Mouse (Mus musculus) brain, embryonic 14.5 days (tissue): ENCODE measurements around the gene Capn1. TPM values are rescaled to one million over a fixed set of nuclear protein-coding genes. Genes with fewer than 3 reads are reported as not detected.

Experiments
- DNase-seq: peaks from one replicate; pipeline ENCODE4 v3.0.0-alpha.2; 2011; ENCODE audit warnings: low read depth
- CTCF ChIP-seq: fragments of 200-500 bp; IDR thresholded peaks from 2 replicates; pipeline ENCODE4 v1.5.1; 2012; ENCODE audit warnings: inconsistent platforms, mild to moderate bottlenecking, moderate library complexity, borderline replicate concordance; ENCODE audit not compliant: insufficient read depth, insufficient read length; ENCODE audit errors: extremely low read depth
- POLR2A ChIP-seq: fragments of 200-500 bp; IDR thresholded peaks from 2 replicates; pipeline ENCODE4 v1.6.1; 2012; ENCODE audit warnings: mild to moderate bottlenecking, inconsistent platforms, borderline replicate concordance; ENCODE audit not compliant: poor library complexity, insufficient read depth, insufficient read length, severe bottlenecking; ENCODE audit errors: extremely low read depth
- polyA plus RNA-seq: library from polyadenylated mRNA; depleted of rRNA; stranded (reverse); fragments of >200 nt; gene quantifications from 2 replicates; pipeline ENCODE4 v1.2.3, GENCODE M21; 2012

Capn1 gene
- polyA plus RNA-seq, 1 experiment, result 7.6 TPM

DNA sequence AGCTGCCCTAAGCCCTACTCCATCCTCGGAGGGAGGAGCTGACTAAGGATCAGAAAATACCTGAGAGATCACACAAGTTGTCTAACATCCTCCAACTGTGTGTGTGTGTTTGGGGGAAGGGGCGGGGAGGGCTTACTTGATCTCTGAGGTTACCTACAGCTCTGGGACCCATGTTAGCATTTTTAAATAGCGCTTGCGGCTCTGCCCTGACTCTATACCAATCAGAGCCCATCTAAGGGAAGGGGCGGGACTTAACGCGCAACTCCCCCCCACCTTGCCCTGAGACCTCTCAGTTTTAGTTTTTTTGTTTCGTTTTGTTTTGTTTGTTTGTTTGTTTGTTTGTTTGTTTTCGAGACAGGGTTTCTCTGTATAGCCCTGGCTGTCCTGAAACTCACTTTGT is 13.7 kb upstream of the Capn1 start:
- no peak for DNase-seq
- TF ChIP-seq POLR2A, result no peak
- TF ChIP-seq CTCF, result no peak

DNA sequence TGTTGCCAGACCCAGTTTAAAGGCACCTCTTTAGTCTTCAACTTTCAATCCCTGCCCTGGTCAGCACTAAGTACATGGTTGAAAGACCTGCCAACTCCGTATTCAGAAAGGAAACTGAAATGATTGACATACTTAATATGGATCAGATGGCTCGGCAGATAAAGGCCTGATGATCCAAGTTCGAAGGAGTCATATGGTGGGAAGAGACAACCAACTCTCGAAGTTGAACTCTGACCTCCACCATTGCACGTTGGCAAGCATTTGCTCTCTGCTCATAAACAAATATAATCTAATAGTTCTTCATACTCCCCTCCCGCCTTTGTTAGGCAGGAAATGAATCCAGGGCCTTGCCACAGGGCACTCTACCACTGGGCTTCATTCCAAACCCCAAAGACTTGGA is 13.3 kb upstream of the Capn1 start:
- no peak for DNase-seq
- TF ChIP-seq POLR2A (no peak), CTCF (no peak)

DNA sequence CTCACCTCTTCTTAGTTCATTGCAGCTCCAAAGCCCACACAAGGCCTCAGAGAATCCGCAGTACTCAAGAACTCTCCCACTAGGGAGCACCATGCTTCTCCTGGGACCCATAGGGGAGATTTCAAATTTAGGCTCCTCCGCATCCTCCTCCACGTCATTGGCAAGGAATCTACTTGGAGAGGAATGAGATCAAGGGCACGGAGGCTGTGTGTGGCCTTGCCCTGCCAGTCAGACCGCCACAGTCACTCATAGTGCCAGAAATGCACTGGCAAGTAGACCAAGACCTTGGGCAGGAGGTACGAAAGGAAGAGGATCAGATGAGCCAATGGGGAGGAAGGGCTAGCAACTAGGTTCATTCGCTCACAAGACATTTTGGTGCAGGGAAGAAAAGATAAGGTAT is 8.2 kb upstream of the Capn1 start:
- DNase-seq, result no peak
- TF ChIP-seq POLR2A, result no peak
- no peak for TF ChIP-seq CTCF

DNA sequence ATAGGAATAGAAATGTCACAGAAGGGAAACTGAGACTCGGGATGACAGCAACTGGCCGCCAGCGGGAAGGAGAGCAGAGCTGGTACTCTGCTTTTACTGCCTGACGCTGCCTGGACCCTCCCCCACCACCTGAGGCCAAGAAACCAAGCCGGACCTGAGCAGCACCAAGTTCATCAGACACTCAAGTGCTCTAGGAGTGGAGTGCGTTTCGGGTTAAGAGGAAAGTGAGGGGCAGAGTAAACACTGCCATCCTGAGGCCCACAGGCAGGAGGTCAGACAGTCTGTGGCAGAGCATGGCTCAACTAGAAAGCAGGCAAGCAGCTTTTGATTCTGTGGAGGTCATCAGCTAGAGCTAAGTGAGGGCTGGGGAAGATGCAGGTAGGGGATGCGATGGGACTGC is 7.4 kb upstream of the Capn1 start:
- no peak for DNase-seq
- TF ChIP-seq CTCF (no peak), POLR2A (no peak)

DNA sequence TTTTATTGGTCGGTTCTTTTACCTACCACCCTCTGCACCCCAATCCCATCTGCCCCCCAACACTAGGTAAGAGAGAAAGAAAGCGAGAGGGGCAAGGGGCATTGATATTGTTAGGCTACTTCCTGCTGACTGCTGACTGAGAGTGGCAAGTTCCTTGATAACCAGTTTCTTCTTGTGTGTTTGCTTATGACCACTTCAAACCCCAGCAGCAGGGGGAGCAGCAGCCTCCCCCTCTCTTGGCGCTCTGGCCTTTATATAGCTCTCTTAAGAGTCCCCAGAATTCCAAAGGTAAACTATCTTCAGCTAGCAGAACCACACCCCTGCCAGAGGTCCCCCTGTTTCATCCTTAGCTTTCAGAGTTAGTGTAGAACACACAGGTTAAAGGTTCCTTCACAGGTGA is 4.6 kb upstream of the Capn1 start:
- DNase-seq, result no peak
- TF ChIP-seq CTCF (no peak), POLR2A (no peak)

DNA sequence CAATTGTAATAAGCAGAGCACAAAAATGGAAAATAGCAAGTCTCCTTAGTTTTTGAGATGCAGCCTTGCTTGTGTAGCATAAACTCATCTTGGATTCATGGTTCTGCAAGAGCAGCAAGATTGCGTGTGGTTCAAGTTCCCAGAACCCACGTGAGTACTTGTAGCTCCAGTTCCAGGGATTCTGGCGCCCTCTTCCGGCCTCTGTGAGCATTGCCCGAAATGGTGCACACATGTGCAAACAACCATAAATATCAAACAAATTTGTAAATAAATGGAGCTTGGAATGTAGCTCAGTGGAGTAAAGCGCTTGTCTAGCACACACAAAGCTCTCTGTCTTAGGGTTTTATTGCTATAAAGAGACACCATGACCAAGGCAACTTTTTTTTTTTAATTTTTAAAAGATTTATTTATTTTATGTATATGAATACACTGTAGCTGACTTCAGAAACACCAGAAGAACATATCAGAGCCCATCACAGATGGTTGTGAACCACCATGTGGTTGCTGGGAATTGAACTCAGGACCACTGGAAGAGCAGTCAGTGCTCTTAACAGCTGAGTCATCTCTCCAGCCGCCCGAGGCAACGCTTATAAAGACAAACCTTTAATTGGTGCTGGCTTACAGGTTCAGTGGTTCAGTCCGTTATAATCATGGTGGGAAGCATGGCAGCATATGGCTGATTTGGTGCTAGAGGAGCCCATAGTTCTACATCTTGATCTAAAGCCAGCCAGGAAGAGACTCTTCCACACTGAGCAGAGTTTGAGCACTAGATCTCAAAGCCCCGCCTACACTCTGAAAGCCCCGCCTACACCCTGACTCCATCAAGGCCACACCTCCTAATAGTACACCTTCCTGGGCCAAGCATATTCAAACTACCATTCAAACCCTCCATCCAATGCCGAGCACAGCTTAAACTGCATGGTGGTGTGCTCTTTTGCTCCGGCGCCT is 2.7 kb upstream of the Capn1 start:
- TF ChIP-seq POLR2A (no peak), CTCF (peak; percentile 87)
- DNase-seq, result peak; percentile 89

DNA sequence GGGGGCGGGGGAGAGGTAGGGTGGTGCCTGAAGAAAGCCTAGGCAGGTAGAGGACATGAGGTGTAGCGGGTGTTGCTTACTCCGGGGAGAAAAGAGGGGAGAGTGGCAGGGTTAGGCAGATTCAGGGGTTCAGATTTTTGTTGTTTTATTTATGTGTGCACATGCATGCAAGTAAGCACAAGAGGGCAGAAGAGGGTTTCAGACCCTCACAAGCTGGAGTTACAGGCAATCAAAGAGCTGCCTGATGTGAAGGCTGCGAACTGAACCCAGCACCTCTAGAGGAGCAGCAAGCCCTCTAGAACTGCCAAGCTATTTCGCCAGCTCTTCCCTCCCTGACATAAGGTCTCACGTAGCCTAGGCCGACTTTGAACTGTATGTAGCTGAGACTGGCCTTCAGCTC is 835 bp upstream of the Capn1 start:
- TF ChIP-seq CTCF (peak; percentile 23; the same call in 1 of the 2 replicates), POLR2A (no peak)
- peak; percentile 49 for DNase-seq

DNA sequence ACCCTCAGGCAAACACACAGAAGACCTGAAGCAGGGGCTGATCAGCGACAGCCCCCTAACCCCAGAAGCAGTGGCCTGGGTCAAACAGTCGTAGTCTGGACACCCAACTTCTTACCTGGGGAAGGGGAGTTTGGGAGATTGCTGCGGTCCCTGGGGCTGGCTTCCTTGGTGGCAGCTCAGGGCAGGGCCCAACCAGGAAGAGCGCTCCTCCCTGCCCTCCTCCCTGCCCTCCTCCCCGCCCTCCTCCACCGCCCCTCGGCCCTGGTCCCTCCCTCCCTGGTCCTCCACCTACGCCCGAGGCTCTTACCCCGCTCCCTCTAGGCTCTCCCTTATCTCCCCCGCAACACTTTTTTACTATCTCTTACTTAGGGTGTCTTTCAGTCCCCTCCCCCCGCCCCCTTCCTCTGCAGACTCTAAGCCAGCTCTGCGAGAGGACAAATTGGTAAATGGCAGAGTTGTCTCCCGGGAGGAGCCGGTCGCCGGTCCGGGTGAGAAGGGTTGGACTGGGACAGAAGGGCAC is 646 bp downstream of the Capn1 start:
- TF ChIP-seq CTCF (no peak), POLR2A (no peak)
- DNase-seq, result peak; percentile 31

DNA sequence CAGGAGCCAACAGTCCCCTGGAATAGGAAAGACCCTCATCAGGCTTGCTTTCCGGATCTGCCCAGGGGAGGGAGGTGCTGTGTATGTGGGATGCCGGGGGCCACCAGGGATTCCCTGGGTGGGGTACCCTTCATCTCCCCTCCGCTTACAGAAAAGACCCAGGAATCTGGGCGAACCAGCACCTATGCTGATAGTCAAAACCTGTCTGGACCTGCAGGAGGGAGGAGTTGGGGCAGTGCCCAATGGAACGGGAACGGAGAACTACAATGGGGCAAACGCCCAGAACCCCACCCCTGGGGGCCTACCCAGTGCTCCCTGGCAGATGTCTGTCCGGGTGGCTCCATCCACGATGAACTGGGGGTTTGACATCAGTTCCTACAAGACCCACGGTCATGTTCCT is 2.0 kb downstream of the Capn1 start:
- no peak for DNase-seq
- TF ChIP-seq CTCF (no peak), POLR2A (no peak)

DNA sequence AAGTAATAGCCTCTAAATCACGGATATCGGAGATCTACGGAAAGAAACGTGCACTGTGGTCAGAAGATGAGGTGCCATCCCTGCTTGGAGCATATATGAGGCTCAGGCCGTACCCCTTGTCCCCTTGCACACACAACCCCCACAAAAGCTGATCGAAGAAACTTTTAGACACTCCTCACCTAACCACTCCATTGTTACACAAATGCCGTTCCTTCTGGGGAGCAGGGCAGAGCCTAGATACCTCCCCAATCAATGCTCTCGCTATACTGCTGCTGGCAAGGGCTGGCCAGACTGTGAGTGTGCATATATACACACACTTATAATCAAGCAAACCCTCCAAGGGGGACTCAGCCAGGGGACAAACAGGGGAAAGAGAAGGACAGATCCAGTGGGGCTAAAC is 6.6 kb downstream of the Capn1 start:
- TF ChIP-seq CTCF (no peak), POLR2A (no peak)
- no peak for DNase-seq

DNA sequence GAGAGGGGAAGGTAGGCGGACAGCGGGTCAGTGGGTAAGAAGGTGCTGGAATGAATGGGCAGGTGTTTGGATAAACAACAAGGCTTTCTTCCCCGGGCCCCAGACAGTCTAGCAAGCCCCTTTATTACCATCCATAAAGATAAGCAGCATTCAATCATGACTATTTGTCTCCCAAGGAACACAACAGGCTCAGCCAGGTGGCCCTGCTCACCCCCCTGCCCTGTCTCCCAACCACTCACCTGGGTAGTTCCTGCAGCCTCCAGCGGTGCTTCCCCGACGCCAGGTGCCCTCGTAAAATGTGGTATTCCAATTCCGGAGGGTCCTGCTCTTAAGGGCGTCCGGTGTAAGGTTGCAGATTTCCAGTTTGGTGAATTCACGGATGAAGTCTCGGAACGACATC is 8.7 kb downstream of the Capn1 start:
- TF ChIP-seq POLR2A (no peak), CTCF (no peak)
- DNase-seq, result no peak

DNA sequence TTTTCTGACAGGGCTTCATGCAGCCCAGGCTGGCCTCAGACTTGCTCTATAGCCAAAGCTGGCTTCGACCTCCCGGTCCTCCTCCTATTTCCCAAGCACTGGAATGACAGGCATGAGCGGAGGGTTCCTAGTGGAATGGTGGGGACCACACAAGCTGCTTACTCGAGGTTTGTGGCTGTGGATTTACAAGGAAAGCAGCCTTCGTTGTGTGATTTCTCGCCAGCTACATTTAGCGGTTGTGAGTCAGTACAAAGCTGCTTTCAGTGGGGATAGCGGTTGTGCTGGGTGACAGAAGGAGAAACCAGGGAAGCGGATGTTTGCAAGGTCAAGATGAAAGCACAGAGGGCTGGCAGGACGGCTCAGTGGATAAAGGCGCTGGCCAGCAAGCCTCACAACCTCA is 10.2 kb downstream of the Capn1 start:
- DNase-seq, result no peak
- TF ChIP-seq CTCF (no peak), POLR2A (no peak)
